Mouse (Mus musculus) bone marrow macrophage, adult 2 months (primary cell): ENCODE data around the gene Abca1.

Source experiments
- CTCF ChIP-seq: IDR thresholded peaks from 2 replicates; pipeline ENCODE4 v1.5.1; 2012; ENCODE audit warnings: low read depth, mild to moderate bottlenecking, low read length, moderate library complexity
- POLR2A ChIP-seq: IDR thresholded peaks from 2 replicates; pipeline ENCODE4 v1.6.1; 2012; ENCODE audit warnings: mild to moderate bottlenecking, low read depth, low read length, borderline replicate concordance

- TF ChIP-seq CTCF (no peak), POLR2A (no peak)
These were observed 40.6 kb upstream of the Abca1 start for GRCm38 (mm10) chr4:53200276-53200675.
